Mouse (Mus musculus) midbrain, embryonic 15.5 days (tissue): ENCODE results near the gene Rpa1. TPM values are rescaled to one million over a fixed set of nuclear protein-coding genes. Genes with fewer than 3 reads are reported as not detected.
"Not testable (repeated sequence)": the region's sequence is repeated elsewhere in the genome, so short reads cannot be mapped to it uniquely, and the experiment has no call there.

Experiments
- ATAC-seq: fragments of 200-750 bp; cut with Nextera tagmentation; replicated peaks from 2 replicates; pipeline ENCODE4 v1.8.0; 2017; ENCODE audit warnings: moderate TSS enrichment
- H3K27ac ChIP-seq: fragments of 300-500 bp; sonication (generic); 2 replicates; pipeline ENCODE4 v1.5.1; 2015; ENCODE audit warnings: mild to moderate bottlenecking, inconsistent platforms
- H3K27me3 ChIP-seq: fragments of 300-500 bp; sonication (generic); replicated peaks from 2 replicates; pipeline ENCODE4 v1.6.1; 2015; ENCODE audit warnings: inconsistent platforms
- H3K36me3 ChIP-seq: fragments of 300-500 bp; sonication (generic); replicated peaks from 2 replicates; pipeline ENCODE4 v1.6.1; 2015; ENCODE audit warnings: inconsistent platforms
- H3K4me1 ChIP-seq: fragments of 300-500 bp; sonication (generic); 2 replicates; pipeline ENCODE4 v1.6.1; 2015; ENCODE audit warnings: inconsistent platforms
- H3K4me2 ChIP-seq: fragments of 300-500 bp; sonication (generic); 2 replicates; pipeline ENCODE4 v1.6.1; 2015; ENCODE audit warnings: inconsistent platforms, mild to moderate bottlenecking, moderate library complexity
- H3K4me3 ChIP-seq: fragments of 300-500 bp; sonication (generic); 2 replicates; pipeline ENCODE4 v1.5.1; 2015; ENCODE audit warnings: mild to moderate bottlenecking, inconsistent platforms
- H3K9ac ChIP-seq: fragments of 300-500 bp; sonication (generic); 2 replicates; pipeline ENCODE4 v1.6.1; 2015; ENCODE audit warnings: mild to moderate bottlenecking, inconsistent platforms
- H3K9me3 ChIP-seq: fragments of 300-500 bp; sonication (generic); 2 replicates; pipeline ENCODE4 v1.6.1; 2016; ENCODE audit warnings: inconsistent platforms
- WGBS: fragments of 180-500 bp; shearing (Covaris S2); methylation state at CpG from one replicate; pipeline ENCODE4 v1.1.7; 2015; ENCODE audit warnings: mixed read lengths; 5-methylcytosine and 5-hydroxymethylcytosine counted together
- polyA plus RNA-seq: library from polyadenylated mRNA; unstranded; fragments of >200 nt; fragmentation: Nextera tagmentation; extraction: Ambion mirVana; gene quantifications from 2 replicates; pipeline ENCODE4 v1.2.1, GENCODE M21; 2015

Rpa1 gene
- polyA plus RNA-seq, 1 experiment from 2014 or later, result 49.6 TPM

DNA sequence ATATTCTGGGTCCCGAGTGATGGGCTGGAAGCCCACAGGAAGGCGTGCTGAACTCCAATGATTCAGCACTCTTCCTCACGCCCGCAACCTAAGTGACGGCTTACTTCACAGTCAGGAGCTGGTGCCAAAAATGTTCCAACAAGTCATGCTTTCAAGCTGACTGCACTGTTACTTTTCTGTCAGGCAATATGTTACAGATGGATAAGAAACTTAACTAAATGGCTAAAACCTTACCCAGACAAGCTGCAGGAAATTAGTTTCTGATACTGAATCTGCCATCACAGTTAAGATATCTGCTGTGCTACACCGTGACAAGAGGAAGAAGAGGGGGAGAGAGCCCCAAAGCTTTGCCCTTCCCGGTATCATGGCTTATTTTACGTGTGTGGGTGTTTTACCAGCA is 34.3 kb downstream of the Rpa1 start:
- H3K36me3 ChIP-seq, result 0 out of 2 replicates have a peak, but pooled peaks cover 5% of the 10 kb centered on the region

DNA sequence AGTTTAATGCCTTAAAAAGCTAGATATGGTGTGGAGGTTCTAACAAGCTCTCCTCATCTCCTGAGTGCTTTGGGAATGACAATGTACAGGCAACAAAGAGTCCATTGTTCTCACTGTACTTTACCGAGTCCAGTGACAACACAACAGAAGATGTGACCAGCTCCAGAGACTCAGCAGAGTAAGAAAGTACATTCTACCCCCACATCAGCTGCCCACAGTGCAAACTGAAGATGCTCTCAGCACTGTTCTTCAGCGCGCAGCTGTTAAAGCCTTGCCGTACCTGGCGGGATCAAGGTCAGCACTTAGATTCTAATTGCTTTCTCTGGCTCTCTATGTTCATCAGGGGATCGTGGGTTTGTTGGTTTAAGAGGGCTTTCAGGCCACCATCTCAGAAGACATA is 36.4 kb downstream of the Rpa1 start:
- WGBS, result 80% methylated on average over 6 of the region's 6 CpGs
- 0 out of 2 replicates have a peak, but pooled peaks cover 5% of the 10 kb centered on the region for H3K36me3 ChIP-seq

More for the DNA sequence above, 34.3 kb downstream of the Rpa1 start:
- H3K9me3 ChIP-seq, result no peaks in the 10 kb centered on the region
- H3K4me3 ChIP-seq, result no peak overlapping the region
- 89% methylated on average over 8 of the region's 8 CpGs for WGBS
- no peak overlapping the region for H3K27ac ChIP-seq
- H3K27me3 ChIP-seq, result no peaks in the 10 kb centered on the region
- H3K9ac ChIP-seq, result no peak overlapping the region
- ATAC-seq, result no peak
- H3K4me1 ChIP-seq, result peaks cover 8% of the 10 kb centered on the region
- H3K4me2 ChIP-seq, result no peak overlapping the region

GRCm38 (mm10) chr11:75310813-75311212 is 37.3 kb downstream of the Rpa1 start:
- H3K36me3 ChIP-seq, result 0 out of 2 replicates have a peak, but pooled peaks cover 5% of the 10 kb centered on the region
- no peaks in the 10 kb centered on the region for H3K27me3 ChIP-seq
- no peak for ATAC-seq
- H3K4me1 ChIP-seq, result no peaks in the 10 kb centered on the region
- WGBS, result 86% methylated on average over 8 of the region's 8 CpGs
- no peak overlapping the region for H3K27ac ChIP-seq
- H3K4me2 ChIP-seq, result no peak overlapping the region
- H3K9me3 ChIP-seq, result no peaks in the 10 kb centered on the region
- H3K9ac ChIP-seq, result no peak overlapping the region
- H3K4me3 ChIP-seq, result no peak overlapping the region

More for the DNA sequence above, 36.4 kb downstream of the Rpa1 start:
- Histone ChIP-seq H3K9ac (no peak overlapping the region), H3K27me3 (no peaks in the 10 kb centered on the region), H3K9me3 (no peaks in the 10 kb centered on the region), H3K4me2 (no peak overlapping the region), H3K4me1 (no peaks in the 10 kb centered on the region), H3K27ac (no peak overlapping the region), H3K4me3 (no peak overlapping the region)
- no peak for ATAC-seq

DNA sequence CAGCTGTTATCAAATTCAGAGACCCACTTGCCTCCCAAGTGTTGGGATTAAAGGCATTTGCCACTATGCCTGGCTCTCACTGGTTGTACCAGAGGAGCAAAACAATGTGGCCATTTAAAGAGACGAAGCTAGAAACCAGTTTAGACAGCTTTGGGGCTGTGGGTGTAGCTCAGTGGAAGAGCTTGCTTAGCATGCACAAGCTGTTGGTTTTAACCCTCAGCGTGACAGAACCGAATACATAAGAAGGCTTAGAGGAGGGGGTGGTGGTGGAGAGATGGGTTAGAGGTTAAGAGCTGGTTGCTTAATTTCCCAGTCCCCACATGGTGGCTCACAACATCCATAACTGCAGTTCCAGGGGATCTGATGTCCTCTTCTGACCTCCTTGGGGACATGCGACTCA is 39.5 kb downstream of the Rpa1 start:
- Histone ChIP-seq H3K9ac (no peak overlapping the region), H3K4me2 (no peak overlapping the region), H3K4me3 (no peak overlapping the region), H3K27ac (no peak overlapping the region), H3K27me3 (no peaks in the 10 kb centered on the region), H3K36me3 (0 out of 2 replicates have a peak, but pooled peaks cover 5% of the 10 kb centered on the region), H3K9me3 (no peaks in the 10 kb centered on the region), H3K4me1 (no peaks in the 10 kb centered on the region)
- 68% methylated on average over 4 of the region's 4 CpGs for WGBS
- no peak for ATAC-seq

- Histone ChIP-seq H3K27ac (no peak overlapping the region), H3K36me3 (no peaks in the 10 kb centered on the region)
- no peak for ATAC-seq
These were observed 43.3 kb downstream of the Rpa1 start for GRCm38 (mm10) chr11:75304797-75305196.

GRCm38 (mm10) chr11:75300954-75301353 is 47.2 kb downstream of the Rpa1 start:
- peaks cover 28% of the 10 kb centered on the region for H3K4me1 ChIP-seq
- H3K9ac ChIP-seq, result no peak overlapping the region
- H3K4me3 ChIP-seq, result no peak overlapping the region
- no peaks in the 10 kb centered on the region for H3K9me3 ChIP-seq
- H3K27me3 ChIP-seq, result no peaks in the 10 kb centered on the region
- no peak for ATAC-seq
- no peak overlapping the region for H3K4me2 ChIP-seq
- WGBS, result 65% methylated on average over 9 of the region's 9 CpGs
- H3K36me3 ChIP-seq, result no peaks in the 10 kb centered on the region
- H3K27ac ChIP-seq, result 0 out of 2 replicates have a peak overlapping the region, but pooled peaks have one; percentile 47

More at GRCm38 (mm10) chr11:75304797-75305196, 43.3 kb downstream of the Rpa1 start:
- Histone ChIP-seq H3K9ac (no peak overlapping the region), H3K4me1 (peaks cover 14% of the 10 kb centered on the region), H3K4me2 (no peak overlapping the region), H3K4me3 (no peak overlapping the region), H3K9me3 (no peaks in the 10 kb centered on the region), H3K27me3 (no peaks in the 10 kb centered on the region)
- 85% methylated on average over 9 of the region's 9 CpGs for WGBS

- peak; percentile 42; the same call in 1 of the 2 replicates for ATAC-seq
These were observed 48.3 kb downstream of the Rpa1 start for GRCm38 (mm10) chr11:75299786-75300185.

DNA sequence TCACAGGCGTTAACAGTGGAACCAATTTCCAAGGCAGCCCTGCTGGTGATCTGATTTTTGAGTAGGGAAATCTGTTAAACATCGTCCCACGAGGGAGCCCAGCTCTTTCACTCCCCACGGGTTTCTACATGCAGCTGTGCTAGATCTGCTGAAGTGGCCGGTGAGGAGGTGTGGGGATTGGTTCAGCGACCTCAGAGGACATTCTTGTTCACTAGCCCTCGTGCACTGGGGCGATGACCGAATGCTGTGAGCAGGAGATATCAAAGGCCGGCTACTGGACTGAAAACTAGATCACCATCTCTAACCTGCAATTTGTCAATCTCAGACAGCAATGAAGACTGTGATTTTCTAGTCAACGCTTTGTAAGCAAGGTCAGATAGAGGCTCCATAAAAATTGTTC is 49.6 kb downstream of the Rpa1 start:
- WGBS, result 47% methylated on average over 11 of the region's 11 CpGs
- ATAC-seq, result no peak
- no peaks in the 10 kb centered on the region for H3K9me3 ChIP-seq

More at GRCm38 (mm10) chr11:75299786-75300185, 48.3 kb downstream of the Rpa1 start:
- Histone ChIP-seq H3K9ac (no peak overlapping the region), H3K4me3 (no peak overlapping the region), H3K9me3 (no peaks in the 10 kb centered on the region), H3K4me2 (no peak overlapping the region), H3K27ac (peak overlapping the region; percentile 72), H3K27me3 (no peaks in the 10 kb centered on the region), H3K36me3 (no peaks in the 10 kb centered on the region), H3K4me1 (peaks cover 31% of the 10 kb centered on the region)
- 31% methylated on average over 10 of the region's 10 CpGs for WGBS

GRCm38 (mm10) chr11:75297631-75298030 is 50.5 kb downstream of the Rpa1 start:
- Histone ChIP-seq H3K27me3 (no peaks in the 10 kb centered on the region), H3K36me3 (no peaks in the 10 kb centered on the region), H3K4me2 (no peak overlapping the region), H3K9ac (no peak overlapping the region), H3K27ac (no peak overlapping the region), H3K9me3 (no peaks in the 10 kb centered on the region), H3K4me3 (no peak overlapping the region), H3K4me1 (peaks cover 52% of the 10 kb centered on the region)
- 82% methylated on average over 9 of the region's 9 CpGs for WGBS
- no peak for ATAC-seq

More for the DNA sequence above, 49.6 kb downstream of the Rpa1 start:
- H3K4me3 ChIP-seq, result no peak overlapping the region
- H3K36me3 ChIP-seq, result no peaks in the 10 kb centered on the region
- H3K4me2 ChIP-seq, result no peak overlapping the region
- no peak overlapping the region for H3K9ac ChIP-seq
- H3K27ac ChIP-seq, result no peak overlapping the region
- H3K27me3 ChIP-seq, result no peaks in the 10 kb centered on the region
- peaks cover 43% of the 10 kb centered on the region for H3K4me1 ChIP-seq

DNA sequence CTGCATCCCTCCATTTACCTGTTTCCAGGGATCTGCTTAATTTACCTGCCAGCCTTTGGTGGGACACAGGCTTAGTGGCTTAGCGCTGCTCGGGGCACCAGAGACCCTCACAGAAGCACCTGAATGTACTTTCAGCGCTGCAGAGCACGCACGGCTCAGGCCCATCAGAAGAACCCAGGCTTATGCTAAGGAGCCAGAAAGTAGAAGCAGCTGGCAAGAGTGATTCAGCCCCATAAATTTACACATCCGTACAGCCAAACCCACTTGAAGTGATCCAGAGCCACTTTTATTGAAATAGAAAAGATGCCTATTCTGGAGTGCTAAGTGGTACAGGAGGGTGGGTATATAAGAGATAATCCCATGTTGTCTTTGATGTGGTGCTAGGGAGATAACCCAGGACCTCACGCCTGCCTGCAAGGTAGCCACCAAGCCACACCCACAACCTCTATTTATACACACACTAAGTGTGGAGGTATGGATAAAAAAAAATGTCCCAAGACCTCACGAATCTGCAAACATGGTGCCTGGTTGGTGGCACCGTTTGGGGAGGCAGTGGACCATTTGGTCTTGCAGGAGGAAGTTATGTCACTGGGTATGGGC is 51.6 kb downstream of the Rpa1 start:
- Histone ChIP-seq H3K4me3 (no peak overlapping the region), H3K27ac (no peak overlapping the region), H3K36me3 (no peaks in the 10 kb centered on the region), H3K9me3 (no peaks in the 10 kb centered on the region), H3K4me1 (peaks cover 63% of the 10 kb centered on the region), H3K27me3 (no peaks in the 10 kb centered on the region), H3K9ac (no peak overlapping the region), H3K4me2 (no peak overlapping the region)
- no peak for ATAC-seq
- WGBS, result 89% methylated on average over 9 of the region's 9 CpGs

DNA sequence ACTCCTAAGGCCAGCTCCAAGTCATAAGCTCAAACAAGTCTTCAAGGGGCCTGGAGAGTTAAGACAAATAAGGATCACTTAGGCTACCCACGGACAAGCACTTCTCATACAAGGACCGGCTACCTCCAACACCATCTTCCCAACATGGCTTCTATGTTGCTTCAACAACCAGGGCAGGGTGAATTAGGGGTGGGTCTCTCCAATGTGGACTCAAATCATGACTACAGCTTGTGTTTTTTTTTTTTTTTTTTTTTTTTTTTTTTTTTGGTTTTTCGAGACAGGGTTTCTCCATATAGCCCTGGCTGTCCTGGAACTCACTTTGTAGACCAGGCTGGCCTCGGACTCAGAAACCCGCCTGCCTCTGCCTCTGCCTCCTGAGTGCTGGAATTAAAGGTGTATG is 52.6 kb downstream of the Rpa1 start:
- H3K27ac ChIP-seq, H3K9me3 ChIP-seq, H3K4me2 ChIP-seq, H3K36me3 ChIP-seq, H3K4me3 ChIP-seq, ATAC-seq, H3K9ac ChIP-seq, H3K27me3 ChIP-seq: not testable (repeated sequence)
- H3K4me1 ChIP-seq, result peaks cover 65% of the 10 kb centered on the region
- 90% methylated on average over 5 of the region's 5 CpGs for WGBS

GRCm38 (mm10) chr11:75294862-75295261 is 53.3 kb downstream of the Rpa1 start:
- Histone ChIP-seq H3K4me2 (no peak overlapping the region), H3K9me3 (no peaks in the 10 kb centered on the region), H3K36me3 (no peaks in the 10 kb centered on the region), H3K27ac (no peak overlapping the region), H3K9ac (no peak overlapping the region), H3K4me3 (no peak overlapping the region), H3K27me3 (no peaks in the 10 kb centered on the region), H3K4me1 (peaks cover 64% of the 10 kb centered on the region)
- ATAC-seq, result no peak
- WGBS, result 74% methylated on average over 9 of the region's 9 CpGs

GRCm38 (mm10) chr11:75293852-75294361 is 54.2 kb downstream of the Rpa1 start:
- 31% methylated on average over 21 of the region's 21 CpGs for WGBS
- Histone ChIP-seq H3K27me3 (no peaks in the 10 kb centered on the region), H3K27ac (peak overlapping the region; percentile 72; the same call in 1 of the 2 replicates)

More at GRCm38 (mm10) chr11:75293852-75294361, 54.2 kb downstream of the Rpa1 start:
- Histone ChIP-seq H3K9me3 (no peaks in the 10 kb centered on the region), H3K9ac (no peak overlapping the region), H3K4me1 (peaks cover 60% of the 10 kb centered on the region), H3K4me2 (peak overlapping the region; percentile 7; the same call in 1 of the 2 replicates), H3K36me3 (no peaks in the 10 kb centered on the region), H3K4me3 (no peak overlapping the region)
- ATAC-seq, result 0 out of 2 replicates have a peak, but pooled peaks have one; percentile 12
